Mouse (Mus musculus): ENCODE measurements around the gene Pcgf6.

Gene Pcgf6

DNA sequence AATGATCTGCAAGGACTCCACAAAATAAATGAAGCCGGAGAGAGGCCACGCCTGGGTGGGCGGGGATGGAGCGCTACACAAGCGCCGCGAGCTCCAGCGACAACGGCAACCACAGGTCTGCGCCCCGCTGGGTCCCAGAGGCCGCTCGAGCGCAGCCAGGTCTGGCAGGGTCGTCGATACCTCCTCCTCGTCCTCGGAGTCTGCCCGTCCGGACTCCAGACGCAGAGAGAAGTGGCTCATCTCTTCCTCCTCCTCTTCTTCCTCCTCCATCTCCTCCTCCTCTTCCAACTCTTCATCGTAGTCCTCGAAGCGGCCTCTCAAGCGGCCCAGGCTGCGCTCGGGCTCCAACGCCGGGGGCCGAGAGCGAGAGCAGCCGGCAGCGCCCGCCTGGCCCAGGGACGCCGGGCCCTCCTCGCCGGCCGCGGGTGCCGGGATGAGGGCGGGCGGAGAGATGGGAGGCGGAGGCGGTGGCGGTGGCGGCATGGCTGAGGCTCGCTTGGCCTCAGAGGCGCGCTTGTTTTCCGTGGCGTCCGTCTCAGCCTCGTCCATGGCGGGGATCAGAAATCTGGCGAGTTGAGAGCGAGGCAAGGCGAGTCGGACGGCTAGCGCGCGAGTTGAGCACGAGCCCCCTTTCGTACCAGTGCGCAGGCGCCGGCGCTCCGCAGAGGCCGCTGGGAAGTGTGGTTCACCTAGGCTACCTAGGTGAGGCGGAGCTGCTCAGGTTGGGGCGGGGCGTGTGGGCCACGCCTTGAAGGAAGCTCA is at the start of gene Pcgf6:
Gene Pcgf6 (minus strand): TSS at position 636 of the 762 bp plus-strand sequence.
- DNase-seq, result peak; percentile 86 to 87

GRCm38 (mm10) chr19:47090550-47091156 is 39.9 kb upstream of the Pcgf6 start, which contains the start of the genes Usmg5 and Pdcd11:
Usmg5 (minus strand) TSS chr19:47090647.
Pdcd11 (plus strand) TSS chr19:47090768.
- peak; percentile 95 to 96 for DNase-seq

DNA sequence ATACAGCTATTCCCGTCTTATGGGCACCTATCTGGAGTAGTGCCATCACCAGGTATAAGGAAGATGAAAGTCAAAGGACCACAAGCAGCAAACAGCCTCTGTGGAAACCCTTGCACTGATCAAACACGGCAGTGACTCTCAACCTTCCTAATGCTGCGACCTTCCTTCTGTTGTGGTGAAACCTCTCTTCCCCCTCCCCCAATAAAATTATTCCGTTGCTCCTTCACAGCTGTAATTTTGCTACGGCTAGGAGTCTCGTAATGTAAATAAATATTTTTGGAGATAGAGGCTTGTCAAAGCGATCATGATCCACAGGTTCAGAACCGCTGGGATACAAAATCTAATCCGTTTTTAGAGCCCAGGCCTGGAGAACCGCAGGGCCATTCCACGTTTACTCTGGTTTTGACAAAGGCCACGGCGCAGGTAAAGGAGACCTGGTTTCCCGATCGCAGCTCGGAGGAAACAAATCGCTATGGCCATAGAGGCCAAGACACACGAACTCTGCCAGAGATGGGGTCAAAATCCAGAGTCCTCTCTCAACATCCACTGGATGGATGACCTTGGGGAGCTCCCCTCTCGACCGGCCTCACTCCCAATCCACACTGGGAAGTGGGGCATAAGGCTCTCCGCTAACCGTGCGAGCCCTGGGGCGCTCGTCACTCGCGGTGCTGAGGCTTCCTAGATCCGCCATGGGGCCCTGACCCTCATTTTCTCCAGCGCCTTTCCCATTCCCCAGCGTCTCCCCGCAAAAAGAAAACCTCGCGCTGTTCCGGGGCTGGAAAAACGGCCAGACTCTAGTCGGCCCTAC is 39.2 kb upstream of the Pcgf6 start:
- peak; percentile 47 for DNase-seq

DNA sequence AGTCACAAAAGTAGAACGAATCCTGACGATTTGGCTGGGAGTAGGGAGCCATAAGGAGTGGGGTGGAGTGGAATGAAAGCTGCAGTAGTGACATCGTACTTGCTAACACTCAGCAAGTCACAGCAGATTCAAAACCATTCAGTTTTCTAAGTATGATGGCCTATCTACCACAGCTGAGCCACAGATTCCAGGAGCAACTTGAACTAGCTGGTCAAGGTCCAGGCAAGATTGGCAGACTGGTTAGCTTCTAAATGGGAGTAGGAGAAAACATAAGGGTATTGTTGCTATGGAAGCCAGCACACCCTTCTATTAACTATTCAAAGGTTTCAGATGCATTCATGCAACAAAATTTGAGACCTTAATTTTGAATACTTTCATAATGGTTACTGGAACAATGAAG is 37.5 kb upstream of the Pcgf6 start:
- DNase-seq, result peak; percentile 51 to 66

DNA sequence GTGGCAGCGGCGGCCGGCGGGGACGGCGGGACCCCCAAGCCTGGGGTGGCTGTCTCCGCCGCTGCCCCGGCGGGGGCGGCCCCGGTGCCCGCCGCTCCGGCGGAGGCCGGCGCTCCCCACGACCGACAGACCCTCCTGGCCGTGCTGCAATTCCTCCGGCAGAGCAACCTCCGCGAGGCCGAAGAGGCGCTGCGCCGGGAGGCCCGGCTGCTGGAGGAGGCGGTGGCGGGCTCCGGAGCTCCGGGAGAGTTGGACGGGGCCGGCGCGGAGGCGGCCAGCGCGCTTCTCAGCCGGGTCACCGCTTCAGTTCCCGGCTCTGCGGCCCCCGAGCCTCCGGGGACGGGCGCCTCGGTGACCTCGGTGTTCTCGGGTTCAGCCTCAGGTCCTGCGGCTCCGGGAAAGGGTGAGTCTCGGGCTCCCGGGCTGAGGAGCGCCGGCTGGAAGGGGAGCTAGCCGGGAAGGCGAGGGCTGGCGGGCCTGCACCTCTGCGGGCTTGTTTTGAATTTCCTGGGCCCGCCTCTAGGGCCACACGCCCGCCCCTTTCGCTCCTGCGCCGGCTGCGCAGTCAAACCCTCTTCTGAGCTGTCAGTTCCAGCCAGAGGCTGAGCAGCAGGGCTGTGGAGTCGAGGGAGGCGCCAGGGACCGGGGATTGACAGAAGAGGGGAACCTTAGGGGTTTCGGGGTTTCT is 17.4 kb upstream of the Pcgf6 start:
- DNase-seq, result peak; percentile 85 to 88

GRCm38 (mm10) chr19:47067096-47067882 is 16.6 kb upstream of the Pcgf6 start, which contains the start of gene Taf5:
Taf5 (plus strand) TSS chr19:47067746.
- DNase-seq, result peak; percentile 96 to 98

- DNase-seq, result no peak
Measured at GRCm38 (mm10) chr19:47065860-47066259, 15.2 kb upstream of the Pcgf6 start.

DNA sequence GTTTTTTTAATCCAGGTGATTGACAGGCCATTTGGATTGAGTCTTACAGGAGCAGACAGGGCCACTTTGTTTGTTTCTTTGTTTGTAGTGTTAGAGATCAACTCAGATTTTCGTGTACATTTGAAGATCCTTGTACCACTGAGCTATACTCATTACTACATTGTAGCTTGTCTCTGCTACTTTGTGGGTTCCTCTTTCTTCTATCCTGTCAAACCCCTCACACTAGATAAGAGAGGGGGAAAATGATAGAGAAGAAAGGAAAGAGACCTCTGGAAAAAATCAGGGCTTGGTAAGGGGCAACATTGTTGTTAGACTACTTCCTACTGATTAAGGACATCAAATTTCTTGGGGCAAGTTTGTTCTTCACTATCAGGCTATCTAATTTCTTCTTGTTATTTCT is 7.0 kb upstream of the Pcgf6 start:
- no peak for DNase-seq

DNA sequence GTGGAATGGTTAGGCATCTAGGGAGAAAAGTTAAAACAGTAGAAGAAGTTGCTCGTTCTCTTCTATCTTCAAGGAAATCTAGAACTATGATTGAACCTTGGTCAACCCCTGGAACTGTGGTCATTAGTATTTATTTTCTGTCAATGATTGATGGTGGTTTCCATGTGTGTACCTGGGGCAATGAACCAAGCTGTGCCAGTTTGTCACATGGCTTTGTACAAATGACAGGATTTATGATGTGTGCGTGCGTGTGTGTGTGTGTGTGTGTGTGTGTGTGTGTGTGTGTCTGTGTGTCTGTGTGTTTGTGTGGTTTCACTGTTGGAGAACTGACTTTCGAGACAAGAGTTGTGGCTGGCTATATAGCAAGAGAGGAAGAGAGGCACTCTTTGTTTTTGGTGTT is 2.8 kb upstream of the Pcgf6 start:
- peak; percentile 62 to 83 for DNase-seq

DNA sequence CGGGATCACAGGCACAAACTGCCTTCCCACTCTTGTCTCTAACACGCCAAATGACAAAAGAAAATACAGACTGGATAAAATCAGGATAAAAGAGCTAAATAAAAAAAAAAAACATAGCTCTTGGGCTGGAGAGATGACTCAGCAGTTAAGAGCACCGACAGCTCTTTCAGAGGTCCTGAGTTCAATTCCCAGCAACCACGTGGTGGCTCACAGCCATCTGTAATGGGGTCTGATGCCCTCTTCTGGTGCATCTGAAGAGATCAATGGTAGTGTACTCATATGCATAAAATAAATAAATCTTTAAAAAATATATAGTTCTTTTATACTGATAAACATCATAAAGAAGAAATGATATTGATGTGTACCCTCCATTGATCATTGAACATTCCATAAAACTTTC is 2.2 kb upstream of the Pcgf6 start:
- no peak for DNase-seq

DNA sequence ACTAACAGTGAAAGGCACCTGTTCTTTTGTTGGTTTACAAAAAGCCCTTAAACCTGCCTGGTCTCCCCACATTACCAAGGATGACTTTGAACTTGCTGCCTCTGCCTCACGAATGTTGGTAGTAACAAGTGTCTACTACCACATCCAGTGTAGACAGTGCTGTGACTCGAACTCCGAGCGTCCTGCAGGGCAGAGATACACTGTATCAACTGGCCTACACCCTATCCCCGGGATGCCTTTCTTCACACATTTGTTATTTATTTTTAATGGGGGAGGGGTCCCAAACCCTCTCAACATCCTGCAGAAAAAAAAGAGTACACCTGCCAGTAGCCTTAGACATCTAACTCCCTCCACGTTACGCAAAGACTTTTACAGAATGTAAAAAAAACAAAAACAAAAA is 866 bp downstream of the Pcgf6 start:
- no peak for DNase-seq

DNA sequence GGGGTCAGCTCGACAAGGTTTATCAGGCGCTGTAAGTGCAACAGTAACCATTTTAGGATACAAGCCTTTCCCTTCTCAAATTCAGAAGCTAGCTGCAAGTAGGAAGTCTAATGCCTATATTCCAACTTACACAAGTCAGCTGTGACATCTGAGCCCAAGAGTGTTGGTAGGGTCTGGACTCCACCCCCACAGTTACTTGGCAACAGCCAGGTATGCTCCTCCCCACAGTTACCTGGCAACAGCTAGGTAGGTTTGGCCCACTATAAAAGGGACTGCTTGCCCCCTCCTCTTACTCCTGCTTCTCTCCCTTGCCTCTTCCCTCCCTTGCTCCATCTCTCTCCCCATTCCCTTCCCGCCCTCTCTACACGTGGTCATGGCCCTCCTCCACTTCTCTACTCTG is 1.6 kb downstream of the Pcgf6 start:
- DNase-seq, result no peak

DNA sequence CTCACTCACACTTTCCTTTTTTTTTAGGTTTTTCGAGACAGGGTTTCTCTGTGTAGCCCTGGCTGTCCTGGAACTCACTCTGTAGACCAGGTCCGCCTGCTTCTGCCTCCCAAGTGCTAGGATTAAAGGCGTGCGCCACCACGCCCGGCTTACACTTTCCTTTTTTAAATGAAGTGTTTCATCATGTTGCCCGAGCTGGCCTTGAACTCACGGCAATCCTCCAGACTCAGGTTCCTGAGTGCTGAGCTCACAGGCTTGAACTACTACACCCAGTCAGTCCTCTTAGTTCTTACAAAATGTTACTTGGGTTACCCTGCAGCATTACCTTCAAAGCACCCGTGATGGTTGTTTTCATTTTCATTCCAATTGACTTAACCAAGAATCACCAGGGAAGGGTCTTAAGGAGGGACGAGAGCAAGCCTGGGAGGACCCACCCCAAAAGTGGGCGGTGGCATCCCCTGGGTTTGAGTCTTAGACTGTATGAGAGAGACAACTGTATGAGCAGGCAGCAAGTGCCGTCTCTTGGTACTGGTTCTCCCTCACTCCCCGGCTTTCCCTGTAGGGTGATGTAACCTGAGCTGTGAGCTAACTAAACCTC is 3.4 kb downstream of the Pcgf6 start:
- no peak for DNase-seq

GRCm38 (mm10) chr19:47046343-47046742 is 4.4 kb downstream of the Pcgf6 start:
- DNase-seq, result no peak

- DNase-seq, result no peak
Measured at GRCm38 (mm10) chr19:47043608-47044007, 7.1 kb downstream of the Pcgf6 start.

DNA sequence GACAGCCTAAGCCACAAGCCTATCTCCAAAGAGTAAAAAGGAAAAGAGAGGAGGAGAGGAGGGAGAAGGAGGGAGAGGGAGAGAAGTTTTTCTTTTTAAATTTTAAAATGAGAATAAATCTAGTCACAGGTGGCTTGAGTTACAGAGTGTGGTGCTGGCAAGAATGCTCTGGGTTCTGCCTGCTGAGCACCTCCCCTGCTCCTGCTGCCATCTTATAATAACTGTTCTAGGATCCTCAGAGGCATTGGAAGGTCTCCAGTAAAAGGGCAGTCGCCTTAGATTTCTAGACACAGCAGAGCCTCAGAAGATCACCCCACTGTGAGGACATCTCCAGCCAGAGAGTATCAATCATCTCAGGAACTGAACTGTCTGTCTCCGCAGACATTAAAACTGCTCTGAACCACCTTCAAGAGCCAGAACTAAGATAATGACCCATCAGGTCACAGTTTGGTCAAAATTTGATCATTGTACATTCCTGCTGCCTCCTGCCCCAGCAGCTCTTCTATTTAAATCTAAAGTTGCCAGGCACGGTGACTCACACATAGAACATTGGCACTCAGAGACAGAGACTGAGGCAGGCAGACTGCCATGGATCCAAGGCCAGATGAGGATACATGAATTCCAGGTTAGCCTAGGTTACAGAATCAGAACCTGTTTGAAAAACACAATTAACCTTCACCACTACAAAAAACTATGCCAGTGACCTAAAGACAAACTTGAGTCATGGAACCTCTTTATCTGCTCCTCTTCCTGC is 9.8 kb downstream of the Pcgf6 start:
- DNase-seq, result no peak

- DNase-seq, result no peak
Measured at GRCm38 (mm10) chr19:47036596-47036995, 14.1 kb downstream of the Pcgf6 start.

DNA sequence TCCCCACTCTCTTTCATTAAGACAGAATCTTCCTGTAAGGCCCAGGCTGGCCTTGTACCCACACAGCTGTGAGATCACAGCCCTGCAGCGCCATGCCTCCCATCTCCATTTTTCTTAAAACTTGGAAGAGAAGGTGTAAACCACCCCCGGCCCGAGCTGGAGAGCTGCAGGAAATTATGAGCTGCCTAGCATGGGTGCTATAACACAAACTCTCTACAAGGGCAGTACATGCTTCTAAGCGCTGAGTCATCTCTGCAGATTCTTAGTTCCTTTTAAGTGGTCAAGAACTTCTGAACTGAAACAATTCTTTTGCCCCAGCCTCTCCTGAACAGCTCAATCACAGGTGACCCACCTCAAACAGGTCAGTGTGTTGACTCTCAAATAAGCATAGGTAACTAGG is 15.8 kb downstream of the Pcgf6 start:
- no peak for DNase-seq

DNA sequence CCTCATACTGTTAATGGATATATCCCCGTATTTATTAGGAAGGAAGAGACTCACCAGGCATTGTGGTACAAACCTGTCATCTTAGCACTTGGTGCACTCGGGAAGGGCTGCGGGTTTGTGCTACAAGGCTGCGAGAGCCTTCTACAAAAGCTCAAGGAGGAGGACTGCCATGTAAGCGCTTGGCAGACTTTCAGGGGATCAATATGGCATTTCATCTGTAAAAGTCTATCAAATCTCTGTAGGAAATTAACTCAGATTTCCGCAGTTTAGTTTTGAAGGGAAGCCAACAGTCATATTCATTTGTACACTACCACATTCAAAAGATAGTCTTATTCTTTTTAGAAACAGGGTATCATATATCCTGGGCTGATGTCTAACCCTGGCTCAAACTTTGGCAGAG is 18.9 kb downstream of the Pcgf6 start:
- no peak for DNase-seq

DNA sequence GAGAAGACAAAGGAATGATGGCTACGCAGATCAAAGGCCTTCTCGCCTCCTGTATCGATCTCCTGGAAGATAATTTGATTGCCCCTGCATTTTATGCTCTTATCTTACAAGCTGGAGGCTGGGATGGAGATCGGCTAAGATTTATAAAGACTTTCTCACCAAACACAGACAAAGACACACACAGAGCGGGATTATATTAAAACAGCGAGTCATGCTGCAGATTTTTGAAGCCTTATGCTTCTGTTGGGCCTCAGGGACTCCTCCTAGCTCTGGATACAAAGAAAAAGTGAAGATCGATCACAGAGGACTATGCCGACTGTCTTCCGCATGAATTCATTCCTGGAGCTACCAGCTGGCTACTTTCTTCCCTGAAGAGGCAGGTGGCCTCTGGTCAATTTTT is 20.9 kb downstream of the Pcgf6 start:
- DNase-seq, result no peak

DNA sequence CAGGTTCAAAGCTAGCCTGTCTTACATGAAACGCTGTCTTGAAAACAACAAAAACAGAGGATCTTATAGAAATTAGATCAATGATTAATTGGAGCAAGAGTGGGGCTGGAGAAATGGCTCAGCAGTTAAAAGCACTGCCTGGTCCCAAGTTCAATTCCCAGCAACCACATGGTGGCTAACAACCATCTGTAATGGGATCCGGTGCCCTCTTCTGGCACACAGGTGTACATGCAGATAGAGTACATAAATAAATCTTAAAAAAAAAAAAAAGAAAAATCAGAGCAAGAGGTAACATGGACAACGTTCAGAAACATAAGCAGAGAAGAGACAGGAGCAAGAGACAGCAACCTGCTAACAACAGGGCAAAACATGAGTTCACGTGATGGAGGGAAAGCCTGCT is 24.2 kb downstream of the Pcgf6 start:
- DNase-seq, result no peak
